Mouse (Mus musculus) limb, embryonic 14.5 days (tissue): ENCODE measurements around the gene Man1a2. TPM values are rescaled to one million over a fixed set of nuclear protein-coding genes. Genes with fewer than 3 reads are reported as not detected.

Experiments
- ATAC-seq: fragments of 200-750 bp; cut with Nextera tagmentation; 2 replicates; pipeline ENCODE4 v1.8.0; 2017; ENCODE audit warnings: low read depth, moderate number of reproducible peaks, moderate TSS enrichment; ENCODE audit not compliant: low FRiP score
- DNase-seq: peaks from one replicate; pipeline ENCODE4 v3.0.0-alpha.2; 2015; ENCODE audit warnings: low spot score
- H3K27ac ChIP-seq: fragments of 300-500 bp; sonication (generic); replicated peaks from 2 replicates; pipeline ENCODE4 v1.5.1; 2014; ENCODE audit warnings: low read depth, mild to moderate bottlenecking, low read length, moderate library complexity, mixed read lengths
- H3K27me3 ChIP-seq: fragments of 300-500 bp; sonication (generic); 2 replicates; pipeline ENCODE4 v1.6.1; 2014; ENCODE audit warnings: low read length, mixed read lengths; ENCODE audit not compliant: control insufficient read depth, insufficient read depth
- H3K36me3 ChIP-seq: fragments of 300-500 bp; sonication (generic); 2 replicates; pipeline ENCODE4 v1.6.1; 2014; ENCODE audit warnings: mild to moderate bottlenecking, low read length, moderate library complexity, mixed read lengths; ENCODE audit not compliant: control insufficient read depth, insufficient read depth
- H3K4me1 ChIP-seq: fragments of 300-500 bp; sonication (generic); 2 replicates; pipeline ENCODE4 v1.6.1; 2014; ENCODE audit warnings: antibody characterized with exemption, low read length, mixed read lengths; ENCODE audit not compliant: control insufficient read depth, insufficient read depth
- H3K4me2 ChIP-seq: fragments of 300-500 bp; sonication (generic); replicated peaks from 2 replicates; pipeline ENCODE4 v1.6.1; 2014; ENCODE audit warnings: low read depth, mild to moderate bottlenecking, low read length, moderate library complexity; ENCODE audit not compliant: severe bottlenecking
- H3K4me3 ChIP-seq: fragments of 300-500 bp; sonication (generic); replicated peaks from 2 replicates; pipeline ENCODE4 v1.5.1; 2014; ENCODE audit warnings: low read length
- H3K9ac ChIP-seq: fragments of 300-500 bp; sonication (generic); 2 replicates; pipeline ENCODE4 v1.6.1; 2014; ENCODE audit warnings: mild to moderate bottlenecking, low read depth, low read length, moderate library complexity; ENCODE audit not compliant: severe bottlenecking
- H3K9me3 ChIP-seq: fragments of 300-500 bp; sonication (generic); 2 replicates; pipeline ENCODE4 v1.6.1; 2016; ENCODE audit warnings: low read length; ENCODE audit not compliant: control insufficient read depth
- POLR2A ChIP-seq: fragments of 200-500 bp; IDR thresholded peaks from 2 replicates; pipeline ENCODE4 v1.8.0; 2012; ENCODE audit warnings: inconsistent platforms, mild to moderate bottlenecking, moderate library complexity, borderline replicate concordance; ENCODE audit not compliant: insufficient read depth, insufficient read length; ENCODE audit errors: extremely low read depth
- WGBS: fragments of 180-500 bp; shearing (Covaris S2); extraction: QIAGEN DNeasy Blood & Tissue Kit; methylation state at CpG from one replicate; pipeline ENCODE4 v1.1.7; 2014; 5-methylcytosine and 5-hydroxymethylcytosine counted together
- polyA plus RNA-seq, 2 experiments: library from polyadenylated mRNA; depleted of rRNA in 1 of 2; stranded (reverse) in 1 of 2; unstranded in 1 of 2; fragments of >200 nt; fragmentation: Nextera tagmentation in 1 of 2; extraction: Ambion mirVana in 1 of 2; gene quantifications; 2 replicates each; pipeline versions ENCODE4 v1.2.1 to v1.2.3; 2012 to 2014

The Man1a2 gene
- polyA plus RNA-seq, 2 experiments: 16.8 to 87.1 TPM

- Histone ChIP-seq H3K27ac (no peak overlapping the region), H3K9me3 (no peaks in the 10 kb centered on the region), H3K4me1 (peaks cover 18% of the 10 kb centered on the region), H3K27me3 (no peaks in the 10 kb centered on the region), H3K9ac (no peak overlapping the region), H3K36me3 (no peaks in the 10 kb centered on the region), H3K4me2 (no peak overlapping the region), H3K4me3 (no peak overlapping the region)
- DNase-seq: no peak
- WGBS: 53% methylated on average over 7 of the region's 7 CpGs
- no peak for ATAC-seq
- no peak for TF ChIP-seq POLR2A
Measured at GRCm38 (mm10) chr3:100712140-100712539, 26.8 kb upstream of the Man1a2 start.

- Histone ChIP-seq H3K4me1 (peaks cover 18% of the 10 kb centered on the region), H3K9me3 (no peaks in the 10 kb centered on the region), H3K9ac (no peak overlapping the region), H3K36me3 (no peaks in the 10 kb centered on the region), H3K4me3 (no peak overlapping the region), H3K27ac (no peak overlapping the region), H3K27me3 (no peaks in the 10 kb centered on the region), H3K4me2 (no peak overlapping the region)
- no peak for DNase-seq
- WGBS: 3% methylated on average over 4 of the region's 4 CpGs
- ATAC-seq: no peak
- TF ChIP-seq POLR2A: no peak
Measured at GRCm38 (mm10) chr3:100711486-100711885, 26.2 kb upstream of the Man1a2 start.

- no peak overlapping the region for H3K9ac ChIP-seq
- H3K4me3 ChIP-seq: no peak overlapping the region
- H3K27ac ChIP-seq: no peak overlapping the region
- H3K4me2 ChIP-seq: no peak overlapping the region
- WGBS: 82% methylated on average over 4 of the region's 4 CpGs
- no peak for TF ChIP-seq POLR2A
- no peaks in the 10 kb centered on the region for H3K36me3 ChIP-seq
- DNase-seq: no peak
- peaks cover 26% of the 10 kb centered on the region for H3K4me1 ChIP-seq
- no peak for ATAC-seq
- no peaks in the 10 kb centered on the region for H3K9me3 ChIP-seq
- no peaks in the 10 kb centered on the region for H3K27me3 ChIP-seq
Measured at GRCm38 (mm10) chr3:100707117-100707516, 21.8 kb upstream of the Man1a2 start.

GRCm38 (mm10) chr3:100705128-100705667 lies 19.9 kb upstream of the Man1a2 start:
- DNase-seq (no peak), ATAC-seq (no peak)
- no peak for TF ChIP-seq POLR2A
- Histone ChIP-seq H3K36me3 (no peaks in the 10 kb centered on the region), H3K9ac (no peak overlapping the region), H3K9me3 (no peaks in the 10 kb centered on the region), H3K4me1 (peaks cover 15% of the 10 kb centered on the region; the same call in 1 of the 2 replicates), H3K27me3 (no peaks in the 10 kb centered on the region), H3K4me3 (no peak overlapping the region), H3K27ac (no peak overlapping the region), H3K4me2 (no peak overlapping the region)
- 55% methylated on average over 11 of the region's 11 CpGs for WGBS

- Histone ChIP-seq H3K27ac (no peak overlapping the region), H3K4me2 (no peak overlapping the region), H3K27me3 (no peaks in the 10 kb centered on the region), H3K36me3 (no peaks in the 10 kb centered on the region), H3K9ac (no peak overlapping the region), H3K4me1 (peaks cover 15% of the 10 kb centered on the region; the same call in 1 of the 2 replicates), H3K4me3 (no peak overlapping the region), H3K9me3 (no peaks in the 10 kb centered on the region)
- no peak for DNase-seq
- 62% methylated on average over 22 of the region's 22 CpGs for WGBS
- no peak for TF ChIP-seq POLR2A
- ATAC-seq: no peak
Measured at GRCm38 (mm10) chr3:100703847-100704644, 18.7 kb upstream of the Man1a2 start.
